Mouse (Mus musculus) embryonic facial prominence, embryonic 14.5 days (tissue): ENCODE measurements around the gene Psmc1. TPM values are rescaled to one million over a fixed set of nuclear protein-coding genes. Genes with fewer than 3 reads are reported as not detected.
A peak's percentile ranks its signal among the peaks of the same experiment; 100 is the strongest.

Experiments
- ATAC-seq: fragments of 200-750 bp; cut with Nextera tagmentation; 2 replicates; pipeline ENCODE4 v1.8.0; 2017; ENCODE audit warnings: low read depth, moderate number of reproducible peaks, moderate TSS enrichment
- DNase-seq: peaks from one replicate; pipeline ENCODE4 v3.0.0-alpha.2; 2015; ENCODE audit warnings: low spot score
- H3K27ac ChIP-seq: fragments of 300-500 bp; sonication (generic); replicated peaks from 2 replicates; pipeline ENCODE4 v1.5.1; 2014; ENCODE audit warnings: low read depth, mild to moderate bottlenecking, low read length, moderate library complexity
- H3K27me3 ChIP-seq: fragments of 300-500 bp; sonication (generic); replicated peaks from 2 replicates; pipeline ENCODE4 v1.6.1; 2014; ENCODE audit warnings: low read length; ENCODE audit not compliant: control insufficient read depth, insufficient read depth
- H3K36me3 ChIP-seq: fragments of 300-500 bp; sonication (generic); 2 replicates; pipeline ENCODE4 v1.6.1; 2014; ENCODE audit warnings: low read length, mixed read lengths; ENCODE audit not compliant: control insufficient read depth, insufficient read depth
- H3K4me1 ChIP-seq: fragments of 300-500 bp; sonication (generic); 2 replicates; pipeline ENCODE4 v1.6.1; 2014; ENCODE audit warnings: antibody characterized with exemption, low read length; ENCODE audit not compliant: control insufficient read depth, insufficient read depth
- H3K4me2 ChIP-seq: fragments of 300-500 bp; sonication (generic); 2 replicates; pipeline ENCODE4 v1.6.1; 2014; ENCODE audit warnings: low read depth, mild to moderate bottlenecking, low read length, moderate library complexity, mixed read lengths
- H3K4me3 ChIP-seq: fragments of 300-500 bp; sonication (generic); 2 replicates; pipeline ENCODE4 v1.5.1; 2014; ENCODE audit warnings: low read depth, mild to moderate bottlenecking, low read length
- H3K9ac ChIP-seq: fragments of 300-500 bp; sonication (generic); 2 replicates; pipeline ENCODE4 v1.6.1; 2014; ENCODE audit warnings: low read depth, mild to moderate bottlenecking, low read length, moderate library complexity, mixed read lengths
- H3K9me3 ChIP-seq: fragments of 300-500 bp; sonication (generic); 2 replicates; pipeline ENCODE4 v1.6.1; 2016; ENCODE audit warnings: low read length; ENCODE audit not compliant: control insufficient read depth
- WGBS: fragments of 180-500 bp; shearing (Covaris S2); extraction: QIAGEN DNeasy Blood & Tissue Kit; methylation state at CpG from one replicate; pipeline ENCODE4 v1.1.7; 2014; 5-methylcytosine and 5-hydroxymethylcytosine counted together
- polyA plus RNA-seq: library from polyadenylated mRNA; unstranded; fragments of >200 nt; fragmentation: Nextera tagmentation; extraction: Ambion mirVana; gene quantifications from 2 replicates; pipeline ENCODE4 v1.2.1, GENCODE M21; 2014

Gene Psmc1
- polyA plus RNA-seq, 1 experiment from 2014 or later = 241 TPM

GRCm38 (mm10) chr12:100128522-100128921 lies 18.6 kb downstream of the Psmc1 start:
- H3K9me3 ChIP-seq = no peaks in the 10 kb centered on the region
- H3K27ac ChIP-seq = no peak overlapping the region
- no peaks in the 10 kb centered on the region for H3K4me1 ChIP-seq
- H3K36me3 ChIP-seq = peaks cover 87% of the 10 kb centered on the region
- no peak overlapping the region for H3K9ac ChIP-seq
- H3K4me3 ChIP-seq = no peak overlapping the region
- H3K4me2 ChIP-seq = no peak overlapping the region
- no peaks in the 10 kb centered on the region for H3K27me3 ChIP-seq
- no peak for ATAC-seq
- DNase-seq = no peak
- WGBS = 71% methylated on average over 6 of the region's 6 CpGs

- H3K4me1 ChIP-seq = no peaks in the 10 kb centered on the region
- H3K9me3 ChIP-seq = no peaks in the 10 kb centered on the region
- 66% methylated on average over 8 of the region's 8 CpGs for WGBS
- no peak overlapping the region for H3K4me3 ChIP-seq
- no peak overlapping the region for H3K27ac ChIP-seq
- no peak overlapping the region for H3K4me2 ChIP-seq
- DNase-seq (peak; percentile 27), ATAC-seq (no peak)
- H3K27me3 ChIP-seq = no peaks in the 10 kb centered on the region
- H3K9ac ChIP-seq = no peak overlapping the region
- H3K36me3 ChIP-seq = peaks cover 87% of the 10 kb centered on the region
Observed at GRCm38 (mm10) chr12:100128961-100129360, 19.0 kb downstream of the Psmc1 start.

- Histone ChIP-seq H3K27me3 (no peaks in the 10 kb centered on the region), H3K36me3 (peaks cover 85% of the 10 kb centered on the region), H3K9ac (no peak overlapping the region), H3K9me3 (no peaks in the 10 kb centered on the region), H3K4me2 (no peak overlapping the region), H3K27ac (no peak overlapping the region), H3K4me1 (no peaks in the 10 kb centered on the region), H3K4me3 (no peak overlapping the region)
- no peak for DNase-seq
- WGBS = 94% methylated on average over 9 of the region's 9 CpGs
- ATAC-seq = no peak
Observed at GRCm38 (mm10) chr12:100131167-100131566, 21.2 kb downstream of the Psmc1 start.

- DNase-seq = peak; percentile 72
- Histone ChIP-seq H3K9me3 (no peaks in the 10 kb centered on the region), H3K36me3 (peaks cover 85% of the 10 kb centered on the region), H3K4me3 (no peak overlapping the region), H3K27me3 (no peaks in the 10 kb centered on the region), H3K4me1 (no peaks in the 10 kb centered on the region), H3K27ac (no peak overlapping the region), H3K4me2 (no peak overlapping the region), H3K9ac (no peak overlapping the region)
- 48% methylated on average over 8 of the region's 8 CpGs for WGBS
- ATAC-seq = no peak
Observed at GRCm38 (mm10) chr12:100131655-100132054, 21.7 kb downstream of the Psmc1 start.

GRCm38 (mm10) chr12:100134395-100134936 lies 24.5 kb downstream of the Psmc1 start:
- Histone ChIP-seq H3K27me3 (no peaks in the 10 kb centered on the region), H3K4me3 (no peak overlapping the region), H3K4me1 (no peaks in the 10 kb centered on the region), H3K9me3 (no peaks in the 10 kb centered on the region), H3K27ac (no peak overlapping the region), H3K4me2 (no peak overlapping the region), H3K36me3 (peaks cover 88% of the 10 kb centered on the region), H3K9ac (no peak overlapping the region)
- no peak for DNase-seq
- ATAC-seq = no peak
- 96% methylated on average over 11 of the region's 11 CpGs for WGBS

GRCm38 (mm10) chr12:100135117-100135516 lies 25.2 kb downstream of the Psmc1 start:
- WGBS = 80% methylated on average over 3 of the region's 3 CpGs
- H3K9ac ChIP-seq = no peak overlapping the region
- H3K27ac ChIP-seq = no peak overlapping the region
- H3K4me2 ChIP-seq = no peak overlapping the region
- H3K4me1 ChIP-seq = no peaks in the 10 kb centered on the region
- DNase-seq = no peak
- no peaks in the 10 kb centered on the region for H3K27me3 ChIP-seq
- ATAC-seq = no peak
- H3K36me3 ChIP-seq = peaks cover 88% of the 10 kb centered on the region
- H3K9me3 ChIP-seq = no peaks in the 10 kb centered on the region
- H3K4me3 ChIP-seq = no peak overlapping the region

- DNase-seq = no peak
- 91% methylated on average over 11 of the region's 11 CpGs for WGBS
- ATAC-seq = no peak
- H3K4me1 ChIP-seq = no peaks in the 10 kb centered on the region
- no peak overlapping the region for H3K27ac ChIP-seq
- no peak overlapping the region for H3K9ac ChIP-seq
- no peaks in the 10 kb centered on the region for H3K9me3 ChIP-seq
- no peak overlapping the region for H3K4me3 ChIP-seq
- H3K36me3 ChIP-seq = peaks cover 94% of the 10 kb centered on the region
- H3K4me2 ChIP-seq = no peak overlapping the region
- H3K27me3 ChIP-seq = no peaks in the 10 kb centered on the region
Observed at GRCm38 (mm10) chr12:100142848-100143523, 33.0 kb downstream of the Psmc1 start.

- H3K36me3 ChIP-seq = peaks cover 94% of the 10 kb centered on the region
- H3K4me3 ChIP-seq = no peak overlapping the region
- WGBS = 89% methylated on average over 9 of the region's 9 CpGs
- H3K4me2 ChIP-seq = no peak overlapping the region
- no peak overlapping the region for H3K27ac ChIP-seq
- no peaks in the 10 kb centered on the region for H3K9me3 ChIP-seq
- H3K9ac ChIP-seq = no peak overlapping the region
- H3K27me3 ChIP-seq = no peaks in the 10 kb centered on the region
- DNase-seq (no peak), ATAC-seq (no peak)
- no peaks in the 10 kb centered on the region for H3K4me1 ChIP-seq
Observed at GRCm38 (mm10) chr12:100143737-100144136, 33.8 kb downstream of the Psmc1 start.

GRCm38 (mm10) chr12:100144269-100144668 lies 34.3 kb downstream of the Psmc1 start:
- no peak overlapping the region for H3K4me3 ChIP-seq
- no peak overlapping the region for H3K27ac ChIP-seq
- H3K27me3 ChIP-seq = no peaks in the 10 kb centered on the region
- ATAC-seq = no peak
- H3K4me2 ChIP-seq = no peak overlapping the region
- DNase-seq = no peak
- H3K36me3 ChIP-seq = peaks cover 94% of the 10 kb centered on the region
- H3K9me3 ChIP-seq = no peaks in the 10 kb centered on the region
- H3K4me1 ChIP-seq = no peaks in the 10 kb centered on the region
- H3K9ac ChIP-seq = no peak overlapping the region
- 88% methylated on average over 5 of the region's 5 CpGs for WGBS
